Mouse (Mus musculus): ENCODE measurements around the gene Retreg3.

GRCm38 (mm10) chr11:101059473-101059872 is 60.2 kb downstream of the Retreg3 start:
- TF ChIP-seq EP300 (IDR thresholded peaks at IDR 0.05) (no peak), CTCF (IDR thresholded peaks at IDR 0.05) (no peak)

Measured in lung, postnatal 0 days (tissue).